Mouse (Mus musculus) inflammation-experienced regulatory T-cells (primary cell): Measurements from ENCODE around the gene Gm4779. TPM values are rescaled to one million over a fixed set of nuclear protein-coding genes. Genes with fewer than 3 reads are reported as not detected.

Experiments used
- polyA plus RNA-seq, 2 experiments: library from polyadenylated mRNA; unstranded; fragments of 100-300 nt; shearing (Covaris generic); gene quantifications; one replicate each; pipeline ENCODE4 v1.2.1; 2017

Gene Gm4779
- not detected for polyA plus RNA-seq

GRCm38 (mm10) chrX:101794342-101794741 lies at the start of gene Gm4779, which contains the start of gene 8030474K03Rik:
Gene Gm4779, minus strand, starts transcription at chrX:101794423.
Gene 8030474K03Rik, plus strand, starts transcription at chrX:101794656.

Other genes starting within 250 kb of the Gm4779 start
- gene Ogt, start 154.4 kb downstream of the Gm4779 start, polyA plus RNA-seq: 100 to 1,000 TPM; 243 to 257 TPM
- gene Cxcr3, start 60.2 kb downstream of the Gm4779 start, polyA plus RNA-seq: 100 to 1,000 TPM; 155 to 302 TPM
- not detected for gene 8030474K03Rik, start 233 bp upstream of the Gm4779 start, polyA plus RNA-seq
- gene Nhsl2, start 55.0 kb upstream of the Gm4779 start, polyA plus RNA-seq: 1 to 10 TPM; 1.9 to 3.4 TPM